Mouse (Mus musculus) MEL (cell line): ENCODE measurements around the gene Ctsd. TPM values are rescaled to one million over a fixed set of nuclear protein-coding genes. Genes with fewer than 3 reads are reported as not detected.
A peak's percentile ranks its signal among the peaks of the same experiment; 100 is the strongest.

Source experiments
- DNase-seq: peaks from one replicate; pipeline ENCODE4 v3.0.0; 2011; ENCODE audit warnings: low read depth, low spot score
- H3K27ac ChIP-seq: 2 replicates; pipeline ENCODE4 v1.5.1; 2012; ENCODE audit warnings: low read depth, mild to moderate bottlenecking, control low read depth, low read length, moderate library complexity; ENCODE audit not compliant: control insufficient read depth
- H3K27me3 ChIP-seq, 2 experiments: fragments of 150-350 bp in 1 of 2; sonication (generic) in 1 of 2; 2 replicates each; pipeline ENCODE4 v1.6.1; 2012; ENCODE audit warnings: low read length in 2 of 2, mild to moderate bottlenecking in 2 of 2, improper control_type of control experiment in 1 of 2, moderate library complexity in 1 of 2; ENCODE audit not compliant: insufficient read depth in 2 of 2, control insufficient read depth in 1 of 2
- H3K36me3 ChIP-seq, 2 experiments: 2 replicates each; pipeline ENCODE4 v1.6.1; 2012 to 2014; ENCODE audit warnings: low read length in 2 of 2, improper control_type of control experiment in 1 of 2, inconsistent platforms in 1 of 2, mild to moderate bottlenecking in 1 of 2; ENCODE audit not compliant: insufficient read depth in 2 of 2, control insufficient read depth in 1 of 2
- H3K4me1 ChIP-seq, 2 experiments: fragments of 150-350 bp in 1 of 2; sonication (generic) in 1 of 2; 2 replicates each; pipeline ENCODE4 v1.6.1; 2012; ENCODE audit warnings: low read length in 2 of 2, improper control_type of control experiment in 1 of 2, mild to moderate bottlenecking in 1 of 2; ENCODE audit not compliant: insufficient read depth in 2 of 2, control insufficient read depth in 1 of 2
- H3K4me3 ChIP-seq, 2 experiments: fragments of 150-350 bp in 1 of 2; sonication (generic) in 1 of 2; 2 replicates each; pipeline ENCODE4 v1.5.1; 2012; ENCODE audit warnings: low read depth in 2 of 2, low read length in 2 of 2, mild to moderate bottlenecking in 2 of 2, moderate library complexity in 2 of 2, control low read depth in 1 of 2, improper control_type of control experiment in 1 of 2; ENCODE audit not compliant: control insufficient read depth in 1 of 2, insufficient read depth in 1 of 2
- H3K79me2 ChIP-seq: 2 replicates; pipeline ENCODE4 v1.6.1; 2012; ENCODE audit warnings: mild to moderate bottlenecking, low read length, moderate library complexity; ENCODE audit not compliant: control insufficient read depth, poor library complexity, insufficient read depth
- H3K9ac ChIP-seq: 2 replicates; pipeline ENCODE4 v1.6.1; 2012; ENCODE audit warnings: low read depth, mild to moderate bottlenecking, control low read depth, low read length, moderate library complexity; ENCODE audit not compliant: control insufficient read depth, poor library complexity, severe bottlenecking
- H3K9me3 ChIP-seq: fragments of 150-350 bp; sonication (generic); replicated peaks from 2 replicates; pipeline ENCODE4 v1.6.1; 2012; ENCODE audit warnings: mild to moderate bottlenecking, low read length, improper control_type of control experiment, moderate library complexity; ENCODE audit not compliant: insufficient read depth
- BHLHE40 ChIP-seq: IDR thresholded peaks from 2 replicates; pipeline ENCODE4 v1.6.1; 2012; ENCODE audit warnings: low read depth, mild to moderate bottlenecking, inconsistent platforms, low read length, improper control_type of control experiment, borderline replicate concordance
- CHD2 ChIP-seq: IDR thresholded peaks from 2 replicates; pipeline ENCODE4 v1.6.1; 2011; ENCODE audit warnings: low read length, improper control_type of control experiment
- EP300 ChIP-seq, 2 experiments: IDR thresholded peaks; 2 replicates each; pipeline ENCODE4 v1.6.1; 2011; ENCODE audit warnings: improper control_type of control experiment in 2 of 2, low read length in 2 of 2, low read depth in 1 of 2, mild to moderate bottlenecking in 1 of 2
- ETS1 ChIP-seq: IDR thresholded peaks from 2 replicates; pipeline ENCODE4 v1.6.1; 2012; ENCODE audit warnings: low read depth, mild to moderate bottlenecking, inconsistent platforms, low read length, improper control_type of control experiment, moderate library complexity
- GABPA ChIP-seq: IDR thresholded peaks from 2 replicates; pipeline ENCODE4 v1.6.1; 2012; ENCODE audit warnings: low read depth, mild to moderate bottlenecking, inconsistent platforms, low read length, improper control_type of control experiment, moderate library complexity
- JUND ChIP-seq: IDR thresholded peaks from 2 replicates; pipeline ENCODE4 v1.6.1; 2011; ENCODE audit warnings: low read depth, mild to moderate bottlenecking, improper control_type of control experiment, low read length
- MAFK ChIP-seq: IDR thresholded peaks from 2 replicates; pipeline ENCODE4 v1.6.1; 2011; ENCODE audit warnings: low read depth, mild to moderate bottlenecking, low read length, improper control_type of control experiment, borderline replicate concordance
- MEF2A ChIP-seq: IDR thresholded peaks from 2 replicates; pipeline ENCODE4 v1.6.1; 2014; ENCODE audit warnings: low read depth, mild to moderate bottlenecking, inconsistent platforms, low read length, improper control_type of control experiment; ENCODE audit not compliant: poor library complexity, insufficient replicate concordance, severe bottlenecking; ENCODE audit errors: extremely low read depth
- NRF1 ChIP-seq: IDR thresholded peaks from 2 replicates; pipeline ENCODE4 v1.6.1; 2014; ENCODE audit warnings: low read depth, mild to moderate bottlenecking, inconsistent platforms, low read length, improper control_type of control experiment, moderate library complexity; ENCODE audit not compliant: poor library complexity, insufficient read depth, severe bottlenecking
- POLR2A ChIP-seq, 2 experiments: IDR thresholded peaks; 2 replicates each; pipeline ENCODE4 v1.6.1; 2011 to 2012; ENCODE audit warnings: low read length in 2 of 2, mild to moderate bottlenecking in 2 of 2, control low read depth in 1 of 2, improper control_type of control experiment in 1 of 2, low read depth in 1 of 2, moderate library complexity in 1 of 2; ENCODE audit not compliant: control insufficient read depth in 1 of 2, insufficient read depth in 1 of 2, poor library complexity in 1 of 2
- POLR2AphosphoS5 ChIP-seq: IDR thresholded peaks from 2 replicates; pipeline ENCODE4 v1.6.1; 2012; ENCODE audit warnings: low read depth, borderline replicate concordance, mild to moderate bottlenecking, inconsistent platforms, low read length, moderate library complexity, mixed read lengths
- RCOR1 ChIP-seq: IDR thresholded peaks from 2 replicates; pipeline ENCODE4 v1.6.1; 2012; ENCODE audit warnings: low read depth, mild to moderate bottlenecking, inconsistent platforms, low read length, improper control_type of control experiment
- SIN3A ChIP-seq: IDR thresholded peaks from 2 replicates; pipeline ENCODE4 v1.6.1; 2012; ENCODE audit warnings: low read length, improper control_type of control experiment, inconsistent platforms
- USF1 ChIP-seq: IDR thresholded peaks from 2 replicates; pipeline ENCODE4 v1.6.1; 2014; ENCODE audit warnings: low read depth, mild to moderate bottlenecking, inconsistent platforms, low read length, improper control_type of control experiment, moderate library complexity
- ZNF384 ChIP-seq: IDR thresholded peaks from 2 replicates; pipeline ENCODE4 v1.6.1; 2012; ENCODE audit warnings: low read depth, mild to moderate bottlenecking, inconsistent platforms, low read length, improper control_type of control experiment
- polyA plus RNA-seq, 2 experiments: library from polyadenylated mRNA; stranded (reverse) in 1 of 2; unstranded in 1 of 2; fragments of >175 nt in 1 of 2; fragments of >200 nt in 1 of 2; gene quantifications; 2 replicates each; pipeline versions ENCODE4 v1.2.1 to v1.2.4; 2012; ENCODE audit warnings: low replicate concordance in 2 of 2, low read depth in 1 of 2; ENCODE audit not compliant: insufficient read length in 2 of 2, insufficient read depth in 1 of 2, missing spikeins in 1 of 2
- total RNA-seq: library from RNA; depleted of rRNA; stranded (reverse); fragments of 300-350 nt; gene quantifications from 2 replicates; pipeline ENCODE4 v1.2.3, GENCODE M21; 2012

Ctsd gene
- total and polyA plus RNA-seq, 3 experiments = 89.3 to 179 (median 115) TPM

- Histone ChIP-seq H3K27me3 (no peaks in the 10 kb centered on the region), H3K79me2 (no peaks in the 10 kb centered on the region), H3K36me3 (peaks cover 0 to 31% of the 10 kb centered on the region in 2 experiments; a peak in 2 of 4 replicates), H3K9ac (no peak overlapping the region; the same call in 1 of the 2 replicates), H3K4me1 (peaks cover 30 to 56% of the 10 kb centered on the region in 2 experiments), H3K27ac (peak overlapping the region; percentile 84), H3K9me3 (no peaks in the 10 kb centered on the region), H3K4me3 (no peak overlapping the region)
- peak; percentile 86 for DNase-seq
- TF ChIP-seq BHLHE40 (0 out of 2 replicates have a peak, but pooled peaks have one; percentile 9), ETS1 (peak; percentile 69), USF1 (no peak), JUND (peak; percentile 75; the same call in 1 of the 2 replicates), SIN3A (0 out of 2 replicates have a peak, but pooled peaks have one; percentile 35), CHD2 (peak; percentile 51), ZNF384 (no peak), MAFK (peak; percentile 68; the same call in 1 of the 2 replicates), GABPA (peak; percentile 72; the same call in 1 of the 2 replicates), EP300 (IDR thresholded peaks at IDR 0.05; ENCODE audit: low read depth in 1 of 2, low read length in 2 of 2) (peak; percentile 52 to 68; a peak in 3 of 4 replicates)
- TF ChIP-seq, all 39 proteins: peak for 8
Measured at GRCm38 (mm10) chr7:142393191-142393590, 5.4 kb upstream of the Ctsd start.

- no peak for DNase-seq
- Histone ChIP-seq H3K9me3 (no peaks in the 10 kb centered on the region), H3K4me1 (peaks cover 30 to 56% of the 10 kb centered on the region in 2 experiments), H3K36me3 (peaks cover 0 to 31% of the 10 kb centered on the region in 2 experiments; a peak in 2 of 4 replicates), H3K79me2 (peaks cover 10% of the 10 kb centered on the region), H3K9ac (no peak overlapping the region), H3K27ac (no peak overlapping the region), H3K27me3 (no peaks in the 10 kb centered on the region), H3K4me3 (no peak overlapping the region)
- TF ChIP-seq MAFK = no peak
- TF ChIP-seq MEF2A = no peak
- TF ChIP-seq POLR2AphosphoS5 = no peak
- TF ChIP-seq RCOR1 = no peak
- no peak for TF ChIP-seq SIN3A
- no peak for TF ChIP-seq POLR2A (IDR thresholded peaks at IDR 0.05; ENCODE audit: control insufficient read depth in 1 of 2, insufficient read depth in 1 of 2, low read depth in 1 of 2, low read length in 2 of 2, poor library complexity in 1 of 2)
- TF ChIP-seq NRF1 = no peak
Measured at GRCm38 (mm10) chr7:142391609-142392008, 3.8 kb upstream of the Ctsd start.
